Mouse (Mus musculus) urinary bladder, postnatal 25 days (tissue): ENCODE data around the gene Nudt14.

Experiments used
- DNase-seq: peaks from one replicate; pipeline ENCODE4 v3.0.0; 2022; ENCODE audit warnings: low spot score

The Nudt14 gene

GRCm38 (mm10) chr12:112912951-112913745, 28.8 kb downstream of the Nudt14 start:
- DNase-seq, result no peak

- DNase-seq, result no peak
Measured at GRCm38 (mm10) chr12:112911701-112912100, 30.2 kb downstream of the Nudt14 start.

GRCm38 (mm10) chr12:112908991-112909390, 32.9 kb downstream of the Nudt14 start:
- no peak for DNase-seq

GRCm38 (mm10) chr12:112905001-112905400, 36.9 kb downstream of the Nudt14 start:
- no peak for DNase-seq

GRCm38 (mm10) chr12:112903941-112904340, 38.0 kb downstream of the Nudt14 start:
- no peak for DNase-seq

- DNase-seq, result no peak
Measured at GRCm38 (mm10) chr12:112900641-112901040, 41.3 kb downstream of the Nudt14 start.

GRCm38 (mm10) chr12:112898960-112899359, 43.0 kb downstream of the Nudt14 start:
- no peak for DNase-seq

- DNase-seq, result no peak
Measured at GRCm38 (mm10) chr12:112898351-112898750, 43.6 kb downstream of the Nudt14 start.

- DNase-seq, result no peak
Measured at GRCm38 (mm10) chr12:112897522-112898212, 44.3 kb downstream of the Nudt14 start.

- no peak for DNase-seq
Measured at GRCm38 (mm10) chr12:112894969-112895368, 47.0 kb downstream of the Nudt14 start.

- no peak for DNase-seq
Measured at GRCm38 (mm10) chr12:112894303-112894884, 47.5 kb downstream of the Nudt14 start.

GRCm38 (mm10) chr12:112885465-112885864, 56.5 kb downstream of the Nudt14 start:
- no peak for DNase-seq
